Mouse (Mus musculus): ENCODE measurements around the gene Cbx6. TPM values are rescaled to one million over a fixed set of nuclear protein-coding genes. Genes with fewer than 3 reads are reported as not detected.

Cbx6 gene
- 100 to 1,000 TPM; 105 TPM for total RNA-seq (2021)
- long read RNA-seq, experiment 1, full-length matches to known transcripts: 36 of 38 reads
- long read RNA-seq, experiment 1, partial matches to known transcripts: 0 of 38 reads
- long read RNA-seq, experiment 1, other reads (novel, unspliced or antisense): 2 of 38 reads
- long read RNA-seq, experiment 2, full-length matches to known transcripts: 92 of 117 reads
- long read RNA-seq, experiment 2, partial matches to known transcripts: 5 of 117 reads
- long read RNA-seq, experiment 2, other reads (novel, unspliced or antisense): 20 of 117 reads

DNA sequence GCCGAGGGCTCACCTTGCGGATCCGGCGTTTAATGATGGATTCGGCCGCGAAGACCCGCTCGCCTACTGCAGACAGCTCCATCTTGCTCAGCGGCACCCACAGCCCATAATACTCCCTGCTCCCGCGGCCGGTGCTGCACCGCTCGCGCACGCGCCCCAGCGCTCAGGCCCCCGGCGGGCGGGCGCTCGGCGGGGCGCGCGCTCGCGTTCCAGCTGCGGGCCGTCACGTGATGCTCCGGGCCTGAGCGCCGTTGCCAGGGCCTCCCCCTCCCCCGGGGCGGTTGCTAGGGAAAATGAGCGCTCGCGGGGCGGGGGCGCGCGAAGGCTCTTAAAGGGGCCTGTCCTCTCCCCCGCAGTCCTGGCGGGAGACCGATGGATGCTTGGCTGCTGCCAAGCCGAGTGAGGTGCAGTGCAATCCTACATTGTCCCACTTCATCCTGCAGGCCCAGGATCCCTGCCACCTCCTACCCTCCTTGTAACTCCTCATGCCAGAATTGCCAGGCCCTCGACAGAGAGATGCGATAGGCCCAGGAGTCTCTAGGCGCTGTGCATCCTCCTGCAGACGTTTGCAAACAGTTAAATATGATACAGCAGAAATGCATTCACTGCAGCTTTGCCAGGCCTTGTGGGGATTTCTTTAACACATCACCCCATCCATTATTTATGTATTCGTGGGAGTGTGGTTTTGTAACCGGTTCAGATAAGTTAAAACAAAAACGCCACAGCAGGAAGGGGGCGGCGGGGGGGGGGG, at the start of gene Cbx6, which contains the start of gene Npcd:
TSS of gene Cbx6 (minus strand) at position 559 of the 751 bp plus-strand sequence.
TSS of gene Npcd (minus strand) at position 108 of the 751 bp plus-strand sequence.
- DNase-seq (ENCODE audit: low spot score in 2 of 2): peak; percentile 92 to 96

DNA sequence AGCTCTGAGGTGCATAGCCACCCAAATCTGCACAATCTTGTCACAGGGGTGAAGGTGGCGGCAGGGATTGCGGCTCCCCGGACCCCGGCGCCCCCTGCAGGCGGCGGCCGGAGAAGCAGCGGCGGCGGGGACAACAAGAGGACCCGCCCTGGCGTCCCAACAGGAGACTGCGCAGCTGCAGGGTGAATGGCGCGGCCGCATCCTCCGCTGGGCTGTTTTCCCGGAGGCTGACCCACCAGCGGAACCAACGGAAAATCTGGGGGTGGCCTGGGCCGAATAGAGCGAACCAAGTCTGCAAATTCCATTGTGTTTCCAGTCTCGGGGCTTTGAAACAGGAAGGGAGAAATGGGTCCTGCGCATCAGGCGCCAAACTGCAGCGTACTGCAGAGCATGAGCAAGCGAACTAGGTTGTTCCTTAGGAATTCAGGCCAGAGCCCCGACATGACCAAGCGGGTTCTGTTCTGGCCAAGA, 48.9 kb upstream of the Cbx6 start:
- peak; percentile 84 to 89 for DNase-seq (ENCODE audit: low spot score in 2 of 2)

GRCm38 (mm10) chr15:79882623-79883267, 48.3 kb upstream of the Cbx6 start:
- no peak for DNase-seq (ENCODE audit: low spot score in 2 of 2)

- DNase-seq (ENCODE audit: low spot score in 2 of 2): no peak
Measured at GRCm38 (mm10) chr15:79880477-79880876, 46.0 kb upstream of the Cbx6 start.

DNA sequence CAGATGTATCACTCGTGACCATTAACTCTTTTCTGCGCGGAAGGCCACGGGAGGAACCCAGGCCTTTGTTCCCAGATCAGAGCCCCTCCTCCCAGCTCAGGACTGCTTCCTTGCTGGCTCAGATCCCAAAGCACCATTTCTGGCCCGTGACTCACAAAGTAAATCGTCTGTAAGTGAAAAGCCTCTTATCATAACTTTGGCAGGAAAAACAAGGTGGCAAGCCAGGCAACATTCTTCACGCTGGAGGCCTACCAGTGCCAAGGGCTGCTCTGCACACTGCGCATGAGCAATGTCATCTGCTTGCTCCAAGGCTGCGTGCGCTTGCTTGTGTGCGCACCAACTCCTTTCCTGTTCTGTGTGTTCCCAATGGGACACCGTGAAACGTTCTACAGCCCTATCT, 44.8 kb upstream of the Cbx6 start:
- DNase-seq (ENCODE audit: low spot score in 2 of 2): peak; percentile 44 to 72

DNA sequence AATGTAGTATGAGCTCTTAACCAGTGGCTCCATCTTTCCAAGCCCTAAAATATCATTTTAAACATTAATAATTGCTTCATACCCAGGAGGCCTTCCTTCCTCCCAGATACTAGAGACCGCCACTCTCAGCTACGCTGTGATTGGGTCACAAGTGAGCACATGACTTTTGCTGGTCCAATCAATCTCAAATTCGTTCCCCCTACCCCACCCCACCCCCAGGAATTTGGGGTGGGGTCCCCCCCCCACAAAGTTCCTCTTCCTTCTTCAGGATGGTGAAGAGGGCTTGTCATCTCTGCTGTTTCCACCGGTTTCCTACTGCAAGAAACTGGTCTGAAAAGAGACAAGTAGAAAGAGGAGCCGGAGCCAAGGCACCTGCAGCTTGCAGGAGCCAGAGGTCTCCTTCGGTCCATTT, 44.2 kb upstream of the Cbx6 start:
- no peak for DNase-seq (ENCODE audit: low spot score in 2 of 2)

DNA sequence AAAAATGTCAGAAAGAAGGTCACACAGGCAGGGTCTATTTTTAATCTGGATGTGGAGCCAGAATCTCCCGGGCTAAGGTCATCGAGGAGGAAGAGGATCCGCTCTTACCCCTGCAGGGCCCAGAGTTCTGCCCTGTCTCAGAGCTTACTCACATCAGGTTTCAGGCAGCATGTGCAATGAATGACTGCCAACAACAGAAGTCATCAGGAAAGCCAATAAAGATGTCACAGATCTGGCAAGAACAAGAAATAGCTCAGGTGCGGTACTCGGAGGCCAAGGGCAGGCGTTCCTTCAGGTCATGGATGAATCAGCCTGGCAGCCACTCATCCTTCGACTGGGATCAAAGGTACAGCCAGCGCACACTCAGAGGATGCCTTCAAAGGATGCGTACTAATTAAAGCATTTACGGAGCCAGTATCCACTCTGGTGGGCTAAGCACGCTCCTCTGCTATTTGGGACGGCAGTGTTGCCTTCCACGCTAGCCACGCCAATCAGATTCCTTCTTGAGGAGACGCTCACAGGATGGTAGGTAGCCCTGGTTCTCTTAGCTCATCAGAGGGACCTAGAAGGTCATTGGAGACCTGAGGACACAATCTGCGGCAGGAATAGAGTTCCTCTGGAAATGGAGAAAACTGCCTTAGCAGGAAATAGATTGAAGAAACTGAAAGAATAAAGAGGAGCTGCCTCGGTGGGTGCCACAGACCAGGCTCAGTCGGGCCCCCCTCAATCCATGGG, 40.9 kb upstream of the Cbx6 start:
- DNase-seq (ENCODE audit: low spot score in 2 of 2): no peak

DNA sequence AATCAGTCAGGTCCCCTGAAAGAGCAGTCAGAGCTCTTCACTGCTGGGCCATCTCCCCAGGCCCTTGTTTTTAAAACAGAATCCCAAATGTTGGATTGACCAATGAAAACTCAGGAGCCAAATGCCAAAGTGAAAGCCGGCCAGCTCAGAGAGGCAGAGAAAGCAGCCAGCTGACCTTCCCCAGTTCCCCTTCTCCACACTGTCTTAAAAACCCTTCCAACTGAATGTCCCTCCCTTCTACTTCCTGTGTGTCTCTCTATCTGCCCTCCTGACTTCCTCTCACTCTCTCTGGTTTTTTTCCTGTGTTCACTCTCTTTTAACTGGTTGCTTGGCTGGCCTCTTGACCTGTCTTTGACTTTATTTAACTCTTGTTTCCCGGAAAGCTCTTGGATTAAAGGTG, 39.5 kb upstream of the Cbx6 start:
- DNase-seq (ENCODE audit: low spot score in 2 of 2): no peak

GRCm38 (mm10) chr15:79873545-79873944, 39.1 kb upstream of the Cbx6 start:
- DNase-seq (ENCODE audit: low spot score in 2 of 2): no peak

DNA sequence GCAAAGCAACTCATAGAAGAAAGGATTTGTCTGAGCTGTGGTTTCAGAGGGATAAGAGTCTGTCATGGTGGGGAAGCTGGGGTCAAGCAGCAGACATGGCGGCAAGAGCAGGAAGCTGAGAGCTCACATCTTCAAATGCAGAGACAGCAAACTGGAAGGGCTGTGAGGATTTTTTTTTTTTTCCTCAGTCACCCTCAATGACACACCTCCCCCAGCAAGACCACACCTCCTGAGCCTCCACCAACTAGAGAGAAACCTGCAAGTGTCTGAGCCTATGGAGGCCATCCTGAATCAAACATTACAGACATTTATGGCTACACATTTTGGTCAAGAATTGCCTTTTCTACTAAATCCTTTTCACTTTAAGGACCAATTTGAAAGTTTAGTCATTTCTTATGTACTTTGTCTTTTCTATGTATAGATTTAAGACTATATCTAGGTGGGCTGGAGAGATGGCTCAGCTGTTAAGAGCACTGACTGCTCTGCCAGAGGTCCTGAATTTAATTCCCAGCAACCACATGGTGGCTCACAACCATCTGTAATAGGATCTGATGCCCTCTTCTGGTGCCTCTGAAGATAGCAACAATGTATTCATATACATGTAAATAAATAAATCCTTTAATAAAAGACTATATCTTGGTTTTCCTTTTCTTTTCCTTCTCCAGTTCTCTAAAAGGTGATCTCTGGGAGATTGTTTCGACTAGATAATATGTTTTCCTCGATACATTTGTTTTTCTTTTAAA, 32.9 kb upstream of the Cbx6 start:
- DNase-seq (ENCODE audit: low spot score in 2 of 2): no peak

DNA sequence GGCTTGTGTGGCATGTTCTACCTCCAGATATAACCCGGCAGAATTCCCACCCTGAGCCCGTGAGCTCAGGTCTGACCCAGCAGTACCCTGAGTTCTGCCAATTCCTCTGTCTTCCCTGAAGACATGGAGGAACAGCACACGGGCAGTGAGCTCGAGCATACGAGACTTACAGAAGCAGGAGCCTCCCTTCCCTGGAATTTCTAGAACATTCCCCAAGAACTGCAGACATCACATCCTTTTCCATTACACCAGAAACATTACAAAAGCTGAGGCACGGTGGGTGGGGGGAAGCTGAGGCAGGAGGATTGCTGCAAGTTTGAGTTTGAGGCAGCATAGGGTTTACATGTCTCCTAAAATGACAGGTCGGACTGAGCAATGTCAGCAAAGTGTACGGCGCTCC, 25.3 kb upstream of the Cbx6 start:
- no peak for DNase-seq (ENCODE audit: low spot score in 2 of 2)

GRCm38 (mm10) chr15:79858979-79859378, 24.5 kb upstream of the Cbx6 start:
- DNase-seq (ENCODE audit: low spot score in 2 of 2): no peak

GRCm38 (mm10) chr15:79850143-79850542, 15.7 kb upstream of the Cbx6 start:
- no peak for DNase-seq (ENCODE audit: low spot score in 2 of 2)

GRCm38 (mm10) chr15:79847100-79847499, 12.6 kb upstream of the Cbx6 start:
- DNase-seq (ENCODE audit: low spot score in 2 of 2): no peak

- DNase-seq (ENCODE audit: low spot score in 2 of 2): no peak
Measured at GRCm38 (mm10) chr15:79845986-79846385, 11.5 kb upstream of the Cbx6 start.

DNA sequence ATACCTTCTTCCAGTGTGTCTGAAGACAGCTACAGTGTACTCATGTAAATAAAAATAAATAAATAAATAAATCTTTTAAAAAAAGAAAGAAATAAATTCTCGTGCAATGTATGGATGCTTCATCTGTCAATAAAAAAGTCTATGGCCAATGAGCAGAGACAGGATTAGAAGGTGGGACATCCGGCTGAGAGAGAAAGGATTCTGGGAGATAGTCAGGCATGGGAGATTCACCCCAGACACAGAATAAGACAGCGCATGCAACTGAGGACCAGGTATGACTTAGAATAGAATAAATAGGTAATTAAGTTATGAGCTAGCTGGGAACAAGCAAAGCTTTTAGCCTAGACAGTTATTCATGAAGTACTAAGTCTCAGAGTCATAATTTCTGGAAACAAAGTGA, 8.5 kb upstream of the Cbx6 start:
- DNase-seq (ENCODE audit: low spot score in 2 of 2): no peak

DNA sequence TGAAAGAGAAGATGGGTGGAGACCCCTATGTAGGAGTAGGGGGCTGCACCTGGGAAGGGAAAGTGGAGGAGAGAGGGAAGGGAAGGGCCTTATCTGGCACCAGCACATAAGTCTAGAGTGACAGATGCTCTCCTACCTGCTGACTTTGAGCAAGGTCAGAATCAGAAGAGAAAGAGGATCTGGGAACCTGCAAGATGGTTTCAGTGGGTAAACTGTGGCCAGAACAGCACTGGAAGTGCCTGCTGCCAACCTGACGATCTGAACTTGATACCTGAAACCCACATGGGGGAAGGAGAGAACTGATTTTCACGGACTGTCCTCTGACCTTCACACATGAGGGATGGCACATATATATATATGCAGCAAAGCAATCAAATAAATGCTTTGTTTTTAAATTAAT, 5.8 kb upstream of the Cbx6 start:
- no peak for DNase-seq (ENCODE audit: low spot score in 2 of 2)

GRCm38 (mm10) chr15:79834881-79835260, 383 bp upstream of the Cbx6 start:
- DNase-seq (ENCODE audit: low spot score in 2 of 2): no peak

- peak in 1 of 2 experiments; percentile 22 for DNase-seq (ENCODE audit: low spot score in 2 of 2)
Measured at GRCm38 (mm10) chr15:79833251-79834050, 1.0 kb downstream of the Cbx6 start.

Measured in adrenal gland, postnatal 4 days (tissue).